Mouse (Mus musculus): ENCODE measurements at regions not wholly inside any gene's neighbourhood (a gene's known extent, or its start where the extent isn't known, plus 50 kb on each side); places are given as distances from the start of the nearest gene placed in this dataset.

- ATAC-seq (ENCODE audit: insufficient number of reproducible peaks, insufficient read depth, low FRiP score, low TSS enrichment, low read depth): no peak
- no peak overlapping the region for H3K27ac ChIP-seq
- H3K9ac ChIP-seq (replicated peaks): no peak overlapping the region
- no peak overlapping the region for H3K4me3 ChIP-seq (replicated peaks)
- H3K4me1 ChIP-seq (replicated peaks): no peaks in the 10 kb centered on the region
- no peaks in the 10 kb centered on the region for H3K27me3 ChIP-seq
- no peak overlapping the region for H3K4me2 ChIP-seq
- H3K9me3 ChIP-seq: peaks cover 6% of the 10 kb centered on the region; the same call in 1 of the 2 replicates
- no peaks in the 10 kb centered on the region for H3K36me3 ChIP-seq
These were observed 87.7 kb upstream of the Adam6b start for GRCm38 (mm10) chr12:113401578-113402113.

- Histone ChIP-seq H3K4me2 (no peak overlapping the region), H3K27ac (no peak overlapping the region), H3K4me1 (replicated peaks) (no peaks in the 10 kb centered on the region), H3K9me3 (no peaks in the 10 kb centered on the region; the same call in 1 of the 2 replicates), H3K27me3 (no peaks in the 10 kb centered on the region), H3K36me3 (no peaks in the 10 kb centered on the region), H3K4me3 (replicated peaks) (no peak overlapping the region), H3K9ac (replicated peaks) (no peak overlapping the region)
- ATAC-seq (ENCODE audit: insufficient number of reproducible peaks, insufficient read depth, low FRiP score, low TSS enrichment, low read depth): no peak
- 36% methylated on average over 2 of the region's 2 CpGs for WGBS
These were observed 86.5 kb upstream of the Adam6b start for GRCm38 (mm10) chr12:113402823-113403222.

GRCm38 (mm10) chr12:113411113-113411512 is 78.2 kb upstream of the Adam6b start:
- H3K4me2 ChIP-seq: no peak overlapping the region
- no peaks in the 10 kb centered on the region for H3K36me3 ChIP-seq
- H3K4me3 ChIP-seq (replicated peaks): no peak overlapping the region
- no peaks in the 10 kb centered on the region for H3K4me1 ChIP-seq (replicated peaks)
- ATAC-seq (ENCODE audit: insufficient number of reproducible peaks, insufficient read depth, low FRiP score, low TSS enrichment, low read depth): no peak
- no peaks in the 10 kb centered on the region for H3K27me3 ChIP-seq
- 83% methylated on average over 5 of the region's 5 CpGs for WGBS
- no peak overlapping the region for H3K9ac ChIP-seq (replicated peaks)
- H3K9me3 ChIP-seq: 0 out of 2 replicates have a peak, but pooled peaks cover 3% of the 10 kb centered on the region
- no peak overlapping the region for H3K27ac ChIP-seq

DNA sequence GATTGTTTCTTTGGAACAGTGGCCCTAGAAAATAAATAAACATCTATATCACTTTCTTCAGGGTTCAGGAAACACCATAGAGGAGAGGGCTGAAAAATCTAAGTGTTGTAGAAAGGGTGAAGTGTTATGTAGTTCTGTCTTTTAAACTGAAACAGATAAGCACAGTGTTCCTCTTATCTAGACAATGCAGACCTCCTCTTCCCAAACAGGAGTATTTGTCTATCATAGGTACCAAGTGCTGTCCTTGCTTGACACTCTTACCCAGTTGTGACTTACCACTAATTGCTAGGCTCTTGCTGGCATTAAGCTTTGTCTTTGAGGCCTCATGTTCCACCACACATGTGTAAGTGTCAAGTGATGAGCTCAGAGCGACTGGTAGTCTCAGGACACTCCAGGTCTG is 75.3 kb upstream of the Adam6b start:
- WGBS: 56% methylated on average over 1 of the region's 1 CpGs
- H3K36me3 ChIP-seq: no peaks in the 10 kb centered on the region
- no peaks in the 10 kb centered on the region for H3K4me1 ChIP-seq (replicated peaks)
- H3K9me3 ChIP-seq: 0 out of 2 replicates have a peak, but pooled peaks cover 3% of the 10 kb centered on the region
- no peak overlapping the region for H3K27ac ChIP-seq
- no peaks in the 10 kb centered on the region for H3K27me3 ChIP-seq
- H3K4me2 ChIP-seq: no peak overlapping the region
- H3K9ac ChIP-seq (replicated peaks): no peak overlapping the region
- ATAC-seq (ENCODE audit: insufficient number of reproducible peaks, insufficient read depth, low FRiP score, low TSS enrichment, low read depth): no peak
- H3K4me3 ChIP-seq (replicated peaks): no peak overlapping the region

- 0 out of 2 replicates have a peak, but pooled peaks cover 3% of the 10 kb centered on the region for H3K9me3 ChIP-seq
- no peaks in the 10 kb centered on the region for H3K27me3 ChIP-seq
- H3K4me1 ChIP-seq (replicated peaks): no peaks in the 10 kb centered on the region
- H3K4me3 ChIP-seq (replicated peaks): no peak overlapping the region
- 67% methylated on average over 1 of the region's 1 CpGs for WGBS
- H3K36me3 ChIP-seq: no peaks in the 10 kb centered on the region
- H3K9ac ChIP-seq (replicated peaks): no peak overlapping the region
- no peak for ATAC-seq (ENCODE audit: insufficient number of reproducible peaks, insufficient read depth, low FRiP score, low TSS enrichment, low read depth)
- no peak overlapping the region for H3K4me2 ChIP-seq
- H3K27ac ChIP-seq: no peak overlapping the region
These were observed 71.8 kb upstream of the Adam6b start for GRCm38 (mm10) chr12:113417521-113417920.

DNA sequence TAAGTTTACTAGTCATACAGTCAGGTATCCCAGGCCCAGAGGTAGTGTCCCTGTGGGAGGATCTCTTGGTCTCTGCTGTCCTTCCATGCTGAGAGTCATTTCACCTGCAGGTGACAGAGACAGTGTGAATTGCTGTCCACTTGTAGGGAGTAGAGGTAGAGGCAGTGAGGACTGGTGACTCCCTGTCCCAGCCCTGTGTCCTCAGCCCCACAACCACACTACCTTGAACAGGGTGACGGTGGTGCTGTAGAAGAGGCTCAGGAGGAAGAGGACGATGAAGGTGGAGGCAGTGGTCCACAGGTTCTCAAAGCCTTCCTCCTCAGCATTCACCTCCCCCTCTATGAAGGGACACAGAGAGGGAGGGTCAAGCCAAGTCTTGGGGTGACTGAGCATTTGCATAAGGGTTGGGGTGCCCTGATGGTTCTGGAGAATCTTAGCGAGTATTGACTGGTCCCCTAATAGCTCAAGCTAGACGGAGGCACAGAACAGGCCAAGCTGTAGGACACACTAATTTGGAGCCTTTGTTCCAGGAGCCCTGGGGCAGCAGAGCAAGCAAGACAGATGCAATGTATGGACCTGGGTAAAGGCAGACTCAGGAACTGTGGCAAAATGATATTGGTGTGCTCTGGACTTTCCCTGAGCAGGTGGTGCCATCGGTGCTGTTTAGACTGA is 70.4 kb upstream of the Adam6b start:
- H3K9ac ChIP-seq (replicated peaks): no peak overlapping the region
- H3K27ac ChIP-seq: no peak overlapping the region
- H3K9me3 ChIP-seq: 0 out of 2 replicates have a peak, but pooled peaks cover 3% of the 10 kb centered on the region
- H3K36me3 ChIP-seq: no peaks in the 10 kb centered on the region
- H3K4me2 ChIP-seq: no peak overlapping the region
- H3K27me3 ChIP-seq: no peaks in the 10 kb centered on the region
- ATAC-seq (ENCODE audit: insufficient number of reproducible peaks, insufficient read depth, low FRiP score, low TSS enrichment, low read depth): no peak
- no peak overlapping the region for H3K4me3 ChIP-seq (replicated peaks)
- 86% methylated on average over 5 of the region's 5 CpGs for WGBS
- H3K4me1 ChIP-seq (replicated peaks): no peaks in the 10 kb centered on the region

DNA sequence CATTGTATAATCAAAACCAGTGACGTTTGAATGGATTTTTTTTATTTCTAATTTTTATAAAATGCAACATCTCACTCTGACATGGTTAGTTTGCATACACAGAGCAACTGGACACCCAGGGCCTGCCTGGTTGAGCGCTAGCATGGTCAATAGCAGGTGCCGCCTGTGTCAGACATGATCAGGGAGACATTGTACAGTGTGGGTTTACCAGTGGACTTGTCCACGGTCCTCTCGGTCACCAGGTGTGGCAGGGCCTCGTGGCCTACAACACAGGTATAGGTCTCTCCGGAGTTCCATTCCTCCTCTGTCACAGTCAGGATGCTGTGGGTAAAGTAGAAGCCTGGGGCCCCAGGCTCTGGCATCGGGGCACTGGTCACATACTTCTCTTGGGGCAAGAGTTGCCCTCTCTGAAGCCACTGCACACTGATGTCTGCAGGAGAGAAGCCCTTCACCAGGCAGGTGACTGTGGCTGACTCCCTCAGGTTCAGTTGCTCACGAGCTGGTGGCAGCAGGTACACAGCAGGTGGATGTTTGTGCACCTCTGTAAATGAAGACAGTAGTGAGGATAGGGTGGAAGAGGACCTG is 68.5 kb upstream of the Adam6b start:
- 84% methylated on average over 9 of the region's 9 CpGs for WGBS

GRCm38 (mm10) chr12:113421716-113422595 is 67.4 kb upstream of the Adam6b start:
- ATAC-seq (ENCODE audit: insufficient number of reproducible peaks, insufficient read depth, low FRiP score, low TSS enrichment, low read depth): no peak
- WGBS: 86% methylated on average over 16 of the region's 16 CpGs
- Histone ChIP-seq H3K27me3 (no peaks in the 10 kb centered on the region), H3K9me3 (no peaks in the 10 kb centered on the region), H3K36me3 (no peaks in the 10 kb centered on the region), H3K9ac (replicated peaks) (no peak overlapping the region), H3K4me2 (no peak overlapping the region), H3K4me3 (replicated peaks) (no peak overlapping the region), H3K4me1 (replicated peaks) (no peaks in the 10 kb centered on the region), H3K27ac (no peak overlapping the region)

More for the DNA sequence above, 68.5 kb upstream of the Adam6b start:
- Histone ChIP-seq H3K4me2 (no peak overlapping the region), H3K9ac (replicated peaks) (no peak overlapping the region), H3K4me3 (replicated peaks) (no peak overlapping the region), H3K36me3 (no peaks in the 10 kb centered on the region), H3K27ac (no peak overlapping the region), H3K4me1 (replicated peaks) (no peaks in the 10 kb centered on the region), H3K27me3 (no peaks in the 10 kb centered on the region), H3K9me3 (no peaks in the 10 kb centered on the region)
- ATAC-seq (ENCODE audit: insufficient number of reproducible peaks, insufficient read depth, low FRiP score, low TSS enrichment, low read depth): no peak

- no peak overlapping the region for H3K9ac ChIP-seq (replicated peaks)
- no peak for ATAC-seq (ENCODE audit: insufficient number of reproducible peaks, insufficient read depth, low FRiP score, low TSS enrichment, low read depth)
- no peaks in the 10 kb centered on the region for H3K9me3 ChIP-seq
- no peak overlapping the region for H3K4me3 ChIP-seq (replicated peaks)
- H3K36me3 ChIP-seq: no peaks in the 10 kb centered on the region
- H3K4me1 ChIP-seq (replicated peaks): no peaks in the 10 kb centered on the region
- H3K27ac ChIP-seq: no peak overlapping the region
- H3K27me3 ChIP-seq: no peaks in the 10 kb centered on the region
- WGBS: 77% methylated on average over 5 of the region's 5 CpGs
- H3K4me2 ChIP-seq: no peak overlapping the region
These were observed 66.5 kb upstream of the Adam6b start for GRCm38 (mm10) chr12:113422736-113423254.

DNA sequence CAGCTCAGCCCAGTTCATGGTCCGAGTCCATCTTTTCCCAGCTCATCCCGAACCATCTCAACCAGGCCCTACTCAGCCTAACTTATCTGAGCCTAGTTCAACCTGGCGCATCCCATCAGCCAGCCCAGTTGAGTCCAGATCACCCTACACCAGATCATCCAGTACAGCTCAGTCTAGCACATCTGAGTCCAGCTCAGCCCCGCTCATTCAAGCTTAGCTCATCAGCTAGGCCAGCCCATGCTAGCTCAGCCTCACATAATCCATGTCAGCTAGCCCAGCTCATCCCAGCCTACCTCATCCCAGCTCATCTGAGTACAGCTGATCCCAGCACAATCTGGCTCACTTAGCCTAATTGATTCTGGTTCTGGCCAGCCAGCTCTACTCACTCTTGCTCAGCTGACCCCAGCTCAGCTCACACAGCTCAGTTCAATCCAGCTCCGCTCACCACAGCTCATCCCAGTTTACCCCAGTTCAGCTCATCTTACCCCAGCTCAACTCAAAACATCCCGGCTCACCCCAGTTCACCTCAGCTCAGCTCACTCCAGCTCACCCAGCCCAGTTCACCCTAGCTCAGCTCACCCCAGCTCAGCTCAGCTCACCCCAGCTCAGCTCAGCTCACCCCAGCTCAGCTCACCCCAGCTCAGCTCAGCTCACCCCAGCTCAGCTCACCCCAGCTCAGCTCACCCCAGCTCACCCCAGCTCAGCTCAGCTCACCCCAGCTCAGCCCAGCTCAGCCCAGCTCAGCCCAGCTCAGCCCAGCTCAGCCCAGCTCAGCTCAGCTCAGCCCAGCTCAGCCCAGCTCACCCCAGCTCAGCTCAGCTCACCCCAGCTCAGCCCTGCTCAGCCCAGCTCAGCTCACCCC is 65.3 kb upstream of the Adam6b start:
- no peak for ATAC-seq (ENCODE audit: insufficient number of reproducible peaks, insufficient read depth, low FRiP score, low TSS enrichment, low read depth)
- no peaks in the 10 kb centered on the region for H3K9me3 ChIP-seq
- no peaks in the 10 kb centered on the region for H3K36me3 ChIP-seq
- no peaks in the 10 kb centered on the region for H3K27me3 ChIP-seq
- H3K9ac ChIP-seq (replicated peaks): no peak overlapping the region
- H3K4me3 ChIP-seq (replicated peaks): no peak overlapping the region
- H3K4me1 ChIP-seq (replicated peaks): no peaks in the 10 kb centered on the region
- no peak overlapping the region for H3K4me2 ChIP-seq
- no peak overlapping the region for H3K27ac ChIP-seq
- 88% methylated on average over 6 of the region's 6 CpGs for whole genome bisulfite sequencing

Data from limb, embryonic 12.5 days (tissue).